Mouse (Mus musculus): ENCODE results near the gene Arpp21.

GRCm38 (mm10) chr9:112137820-112138219, 97.9 kb downstream of the Arpp21 start:
- TF ChIP-seq CTCF (IDR thresholded peaks at IDR 0.05; ENCODE audit: low read depth, low read length) (no peak), GATA1 (IDR thresholded peaks at IDR 0.05; ENCODE audit: borderline replicate concordance, low read length) (no peak), TAL1 (conservative IDR thresholded peaks at IDR 0.05; ENCODE audit: low read depth, low read length) (no peak)

Data from G1E (cell line).